Mouse (Mus musculus): ENCODE measurements at regions not wholly inside any gene's neighbourhood (a gene's known extent, or its start where the extent isn't known, plus 50 kb on each side); places are given as distances from the start of the nearest gene placed in this dataset.

- Histone ChIP-seq H3K27ac (replicated peaks in 1 of 2; ENCODE audit: control insufficient read depth in 1 of 2, insufficient read depth in 1 of 2, low read depth in 2 of 2, low read length in 2 of 2) (no peak overlapping the region), H3K4me3 (ENCODE audit: control insufficient read depth in 1 of 2, insufficient read depth in 1 of 2, low read depth in 1 of 2, low read length in 2 of 2) (no peak overlapping the region), H3K4me2 (ENCODE audit: low read length) (no peak overlapping the region), H3K9me3 (ENCODE audit: control insufficient read depth, low read length) (no peaks in the 10 kb centered on the region), H3K9ac (ENCODE audit: low read length) (no peak overlapping the region), H3K36me3 (ENCODE audit: control insufficient read depth, insufficient read depth, low read length) (no peaks in the 10 kb centered on the region), H3K27me3 (ENCODE audit: control insufficient read depth, insufficient read depth, low read length) (no peaks in the 10 kb centered on the region), H3K4me1 (ENCODE audit: control insufficient read depth in 2 of 2, insufficient read depth in 2 of 2, low read length in 2 of 2) (peaks cover 5 to 29% of the 10 kb centered on the region in 2 experiments)
- 45% methylated on average over 7 of the region's 7 CpGs for WGBS
- ATAC-seq (ENCODE audit: insufficient number of reproducible peaks, insufficient read depth, low FRiP score, low read depth) = no peak
These were observed 160.6 kb upstream of the Ccdc122 start for GRCm38 (mm10) chr14:76876015-76876414.

GRCm38 (mm10) chr14:76875266-76875900, 161.2 kb upstream of the Ccdc122 start:
- WGBS = 53% methylated on average over 8 of the region's 8 CpGs
- Histone ChIP-seq H3K4me1 (ENCODE audit: control insufficient read depth in 2 of 2, insufficient read depth in 2 of 2, low read length in 2 of 2) (peaks cover 5 to 29% of the 10 kb centered on the region in 2 experiments), H3K27me3 (ENCODE audit: control insufficient read depth, insufficient read depth, low read length) (no peaks in the 10 kb centered on the region), H3K9ac (ENCODE audit: low read length) (no peak overlapping the region), H3K27ac (replicated peaks in 1 of 2; ENCODE audit: control insufficient read depth in 1 of 2, insufficient read depth in 1 of 2, low read depth in 2 of 2, low read length in 2 of 2) (no peak overlapping the region), H3K4me3 (ENCODE audit: control insufficient read depth in 1 of 2, insufficient read depth in 1 of 2, low read depth in 1 of 2, low read length in 2 of 2) (no peak overlapping the region), H3K4me2 (ENCODE audit: low read length) (no peak overlapping the region), H3K36me3 (ENCODE audit: control insufficient read depth, insufficient read depth, low read length) (no peaks in the 10 kb centered on the region), H3K9me3 (ENCODE audit: control insufficient read depth, low read length) (no peaks in the 10 kb centered on the region)
- ATAC-seq (ENCODE audit: insufficient number of reproducible peaks, insufficient read depth, low FRiP score, low read depth) = no peak

- no peaks in the 10 kb centered on the region for H3K27me3 ChIP-seq (ENCODE audit: control insufficient read depth, insufficient read depth, low read length)
- no peak overlapping the region for H3K4me2 ChIP-seq (ENCODE audit: low read length)
- H3K4me3 ChIP-seq (ENCODE audit: control insufficient read depth in 1 of 2, insufficient read depth in 1 of 2, low read depth in 1 of 2, low read length in 2 of 2) = no peak overlapping the region
- 37% methylated on average over 8 of the region's 8 CpGs for WGBS
- H3K9ac ChIP-seq (ENCODE audit: low read length) = no peak overlapping the region
- ATAC-seq (ENCODE audit: insufficient number of reproducible peaks, insufficient read depth, low FRiP score, low read depth) = no peak
- H3K9me3 ChIP-seq (ENCODE audit: control insufficient read depth, low read length) = no peaks in the 10 kb centered on the region
- peak overlapping the region in 1 of 2 experiments; percentile 49; a peak in 2 of 4 replicates for H3K27ac ChIP-seq (replicated peaks in 1 of 2; ENCODE audit: control insufficient read depth in 1 of 2, insufficient read depth in 1 of 2, low read depth in 2 of 2, low read length in 2 of 2)
- H3K4me1 ChIP-seq (ENCODE audit: control insufficient read depth in 2 of 2, insufficient read depth in 2 of 2, low read length in 2 of 2) = peaks cover 5 to 29% of the 10 kb centered on the region in 2 experiments
- H3K36me3 ChIP-seq (ENCODE audit: control insufficient read depth, insufficient read depth, low read length) = no peaks in the 10 kb centered on the region
These were observed 161.9 kb upstream of the Ccdc122 start for GRCm38 (mm10) chr14:76874542-76875265.

- no peak overlapping the region for H3K9ac ChIP-seq (ENCODE audit: low read length)
- H3K36me3 ChIP-seq (ENCODE audit: control insufficient read depth, insufficient read depth, low read length) = no peaks in the 10 kb centered on the region
- H3K27ac ChIP-seq (replicated peaks in 1 of 2; ENCODE audit: control insufficient read depth in 1 of 2, insufficient read depth in 1 of 2, low read depth in 2 of 2, low read length in 2 of 2) = no peak overlapping the region
- WGBS = 70% methylated on average over 5 of the region's 5 CpGs
- no peaks in the 10 kb centered on the region for H3K27me3 ChIP-seq (ENCODE audit: control insufficient read depth, insufficient read depth, low read length)
- ATAC-seq (ENCODE audit: insufficient number of reproducible peaks, insufficient read depth, low FRiP score, low read depth) = no peak
- H3K9me3 ChIP-seq (ENCODE audit: control insufficient read depth, low read length) = no peaks in the 10 kb centered on the region
- no peak overlapping the region for H3K4me2 ChIP-seq (ENCODE audit: low read length)
- no peak overlapping the region for H3K4me3 ChIP-seq (ENCODE audit: control insufficient read depth in 1 of 2, insufficient read depth in 1 of 2, low read depth in 1 of 2, low read length in 2 of 2)
- peaks cover 5 to 29% of the 10 kb centered on the region in 2 experiments for H3K4me1 ChIP-seq (ENCODE audit: control insufficient read depth in 2 of 2, insufficient read depth in 2 of 2, low read length in 2 of 2)
These were observed 162.9 kb upstream of the Ccdc122 start for GRCm38 (mm10) chr14:76873684-76874083.

GRCm38 (mm10) chr14:76872976-76873375, 163.6 kb upstream of the Ccdc122 start:
- no peak overlapping the region for H3K4me3 ChIP-seq (ENCODE audit: control insufficient read depth in 1 of 2, insufficient read depth in 1 of 2, low read depth in 1 of 2, low read length in 2 of 2)

GRCm38 (mm10) chr14:76872510-76872909, 164.1 kb upstream of the Ccdc122 start:
- ATAC-seq (ENCODE audit: insufficient number of reproducible peaks, insufficient read depth, low FRiP score, low read depth) = no peak
- no peaks in the 10 kb centered on the region for H3K9me3 ChIP-seq (ENCODE audit: control insufficient read depth, low read length)
- H3K9ac ChIP-seq (ENCODE audit: low read length) = no peak overlapping the region
- no peak overlapping the region for H3K27ac ChIP-seq (replicated peaks in 1 of 2; ENCODE audit: control insufficient read depth in 1 of 2, insufficient read depth in 1 of 2, low read depth in 2 of 2, low read length in 2 of 2)
- 91% methylated on average over 7 of the region's 7 CpGs for WGBS
- no peak overlapping the region for H3K4me3 ChIP-seq (ENCODE audit: control insufficient read depth in 1 of 2, insufficient read depth in 1 of 2, low read depth in 1 of 2, low read length in 2 of 2)
- no peaks in the 10 kb centered on the region for H3K27me3 ChIP-seq (ENCODE audit: control insufficient read depth, insufficient read depth, low read length)
- no peaks in the 10 kb centered on the region for H3K36me3 ChIP-seq (ENCODE audit: control insufficient read depth, insufficient read depth, low read length)
- H3K4me1 ChIP-seq (ENCODE audit: control insufficient read depth in 2 of 2, insufficient read depth in 2 of 2, low read length in 2 of 2) = peaks cover 8 to 27% of the 10 kb centered on the region in 2 experiments
- no peak overlapping the region for H3K4me2 ChIP-seq (ENCODE audit: low read length)

More at GRCm38 (mm10) chr14:76872976-76873375, 163.6 kb upstream of the Ccdc122 start:
- no peaks in the 10 kb centered on the region for H3K9me3 ChIP-seq (ENCODE audit: control insufficient read depth, low read length)
- no peaks in the 10 kb centered on the region for H3K27me3 ChIP-seq (ENCODE audit: control insufficient read depth, insufficient read depth, low read length)
- no peak overlapping the region for H3K9ac ChIP-seq (ENCODE audit: low read length)
- H3K4me2 ChIP-seq (ENCODE audit: low read length) = no peak overlapping the region
- no peaks in the 10 kb centered on the region for H3K36me3 ChIP-seq (ENCODE audit: control insufficient read depth, insufficient read depth, low read length)
- H3K27ac ChIP-seq (replicated peaks in 1 of 2; ENCODE audit: control insufficient read depth in 1 of 2, insufficient read depth in 1 of 2, low read depth in 2 of 2, low read length in 2 of 2) = no peak overlapping the region
- H3K4me1 ChIP-seq (ENCODE audit: control insufficient read depth in 2 of 2, insufficient read depth in 2 of 2, low read length in 2 of 2) = peaks cover 5 to 29% of the 10 kb centered on the region in 2 experiments
- no peak for ATAC-seq (ENCODE audit: insufficient number of reproducible peaks, insufficient read depth, low FRiP score, low read depth)
- WGBS = 92% methylated on average over 6 of the region's 6 CpGs

- H3K27ac ChIP-seq (replicated peaks in 1 of 2; ENCODE audit: control insufficient read depth in 1 of 2, insufficient read depth in 1 of 2, low read depth in 2 of 2, low read length in 2 of 2) = no peak overlapping the region
- no peak overlapping the region for H3K4me3 ChIP-seq (ENCODE audit: control insufficient read depth in 1 of 2, insufficient read depth in 1 of 2, low read depth in 1 of 2, low read length in 2 of 2)
- ATAC-seq (ENCODE audit: insufficient number of reproducible peaks, insufficient read depth, low FRiP score, low read depth) = no peak
- H3K27me3 ChIP-seq (ENCODE audit: control insufficient read depth, insufficient read depth, low read length) = no peaks in the 10 kb centered on the region
- no peak overlapping the region for H3K9ac ChIP-seq (ENCODE audit: low read length)
- H3K4me2 ChIP-seq (ENCODE audit: low read length) = no peak overlapping the region
- peaks cover under 1 to 3% of the 10 kb centered on the region in 2 experiments; a peak in 2 of 4 replicates for H3K4me1 ChIP-seq (ENCODE audit: control insufficient read depth in 2 of 2, insufficient read depth in 2 of 2, low read length in 2 of 2)
- H3K9me3 ChIP-seq (ENCODE audit: control insufficient read depth, low read length) = no peaks in the 10 kb centered on the region
- WGBS = 90% methylated on average over 3 of the region's 3 CpGs
- H3K36me3 ChIP-seq (ENCODE audit: control insufficient read depth, insufficient read depth, low read length) = no peaks in the 10 kb centered on the region
These were observed 167.7 kb upstream of the Ccdc122 start for GRCm38 (mm10) chr14:76868831-76869230.
